ENCODE assay signal across 22 mouse cellular contexts in genomic region chr1:43137334-43137733, GRCm38 (mm10). TPM values are rescaled to one million over a fixed set of nuclear protein-coding genes. Genes with fewer than 3 reads are reported as not detected.
DNase-seq lines count a peak whose midpoint lies in the region; ATAC-seq and TF ChIP-seq lines count a peak whose summit lies in the region.
"Had no signal": no experiment of that assay in that cellular context is flagged by ENCODE, and none has a peak within 500 bp of the region (broad histone marks: within the 10 kb centered on the region; RNA-seq: fewer than 3 reads in every experiment).

No protein-coding gene starts in this region.

- H3K9me3 ChIP-seq in forebrain, embryonic 14.5 days (replicated peaks; ENCODE audit: control insufficient read depth, low read length): no peaks in the 10 kb centered on the region
- H3K9me3 ChIP-seq in forebrain, embryonic 12.5 days: no peaks in the 10 kb centered on the region
- no peaks in the 10 kb centered on the region for H3K9me3 ChIP-seq in lung, postnatal 0 days (ENCODE audit: low read length)
- no peaks in the 10 kb centered on the region for H3K9me3 ChIP-seq in liver, postnatal 0 days (ENCODE audit: low read length)
- H3K9me3 ChIP-seq: embryonic facial prominence, embryonic 10.5 days; heart, embryonic 13.5 days; limb, embryonic 12.5 days; liver, embryonic 13.5 days had no signal

- peak; percentile 68; the same call in 1 of the 2 replicates for ATAC-seq in forebrain, embryonic 14.5 days
- ATAC-seq in forebrain, embryonic 12.5 days (ENCODE audit: low FRiP score): no peak
- ATAC-seq in lung, postnatal 0 days: peak; percentile 3; the same call in 1 of the 2 replicates
- no peak for ATAC-seq in liver, postnatal 0 days
- ATAC-seq: hindbrain, postnatal 0 days had no signal

- no peak overlapping the region for H3K4me3 ChIP-seq in forebrain, embryonic 14.5 days (ENCODE audit: low read depth, low read length)
- no peak overlapping the region for H3K4me3 ChIP-seq in forebrain, embryonic 12.5 days (replicated peaks)
- no peak overlapping the region for H3K4me3 ChIP-seq in lung, postnatal 0 days (ENCODE audit: low read depth, low read length)
- H3K4me3 ChIP-seq in liver, postnatal 0 days (ENCODE audit: low read depth, low read length): no peak overlapping the region
- H3K4me3 ChIP-seq: embryonic facial prominence, embryonic 10.5 days; erythroblast, embryonic 14.5 days; gastrocnemius, adult 2 months; heart, embryonic 13.5 days; limb, embryonic 12.5 days; liver, embryonic 13.5 days had no signal

- H3K36me3 ChIP-seq in forebrain, embryonic 14.5 days (ENCODE audit: control insufficient read depth, insufficient read depth, low read length): no peaks in the 10 kb centered on the region
- no peaks in the 10 kb centered on the region for H3K36me3 ChIP-seq in forebrain, embryonic 12.5 days (replicated peaks)
- H3K36me3 ChIP-seq in lung, postnatal 0 days (ENCODE audit: insufficient read depth, low read length): no peaks in the 10 kb centered on the region
- H3K36me3 ChIP-seq in liver, postnatal 0 days (replicated peaks; ENCODE audit: insufficient read depth, low read length): no peaks in the 10 kb centered on the region
- H3K36me3 ChIP-seq: liver, embryonic 13.5 days had no signal

- no peaks in the 10 kb centered on the region for H3K4me1 ChIP-seq in forebrain, embryonic 14.5 days (ENCODE audit: control insufficient read depth, insufficient read depth, low read length)
- H3K4me1 ChIP-seq in forebrain, embryonic 12.5 days: no peaks in the 10 kb centered on the region
- H3K4me1 ChIP-seq in lung, postnatal 0 days (ENCODE audit: insufficient read depth, low read depth, low read length): no peaks in the 10 kb centered on the region
- H3K4me1 ChIP-seq in liver, postnatal 0 days (ENCODE audit: insufficient read depth): no peaks in the 10 kb centered on the region
- H3K4me1 ChIP-seq: embryonic facial prominence, embryonic 10.5 days; limb, embryonic 12.5 days; liver, embryonic 13.5 days had no signal

- WGBS in forebrain, embryonic 14.5 days: 75% methylated on average over 5 of the region's 5 CpGs
- WGBS in forebrain, embryonic 12.5 days: 87% methylated on average over 5 of the region's 5 CpGs
- WGBS in lung, postnatal 0 days: 70% methylated on average over 5 of the region's 5 CpGs
- WGBS in liver, postnatal 0 days (ENCODE audit: insufficient replicate concordance): 73% methylated on average over 5 of the region's 5 CpGs

- TF ChIP-seq CTCF in lung, postnatal 0 days (IDR thresholded peaks at IDR 0.05): no peak
- TF ChIP-seq CTCF in liver, postnatal 0 days (IDR thresholded peaks at IDR 0.05; ENCODE audit: low read depth): no peak

- DNase-seq in forebrain, embryonic 14.5 days (ENCODE audit: low spot score): peak; percentile 47
- no peak for DNase-seq in lung, postnatal 0 days (ENCODE audit: low spot score)
- DNase-seq in lung, postnatal 14 days: no peak
- DNase-seq in frontal cortex, postnatal 36 days (ENCODE audit: low spot score in 2 of 2): peak; percentile 59 to 80
- DNase-seq in left cerebral cortex, postnatal 25 days (ENCODE audit: low spot score in 2 of 2): peak; percentile 59 to 94
- DNase-seq in liver, postnatal 0 days: no peak
- DNase-seq in spleen, adult 12 weeks (ENCODE audit: low spot score): no peak
- DNase-seq: cerebellum, adult 11 months; gastrocnemius, adult 2 months; heart, postnatal 36 days; kidney, adult 2 months; kidney, postnatal 25 days; liver, embryonic 13.5 days; thymus, adult 2 months had no signal

- no peak overlapping the region for H3K27ac ChIP-seq in forebrain, embryonic 14.5 days (ENCODE audit: low read depth, low read length)
- H3K27ac ChIP-seq in forebrain, embryonic 12.5 days: no peak overlapping the region
- H3K27ac ChIP-seq in lung, postnatal 0 days (ENCODE audit: low read length): no peak overlapping the region
- H3K27ac ChIP-seq in liver, postnatal 0 days (ENCODE audit: low read depth): no peak overlapping the region
- H3K27ac ChIP-seq: embryonic facial prominence, embryonic 10.5 days; gastrocnemius, adult 2 months; heart, embryonic 13.5 days; hindbrain, postnatal 0 days; liver, embryonic 13.5 days had no signal

- no peak overlapping the region for H3K9ac ChIP-seq in forebrain, embryonic 14.5 days (ENCODE audit: low read length)
- no peak overlapping the region for H3K9ac ChIP-seq in forebrain, embryonic 12.5 days
- no peak overlapping the region for H3K9ac ChIP-seq in lung, postnatal 0 days (replicated peaks; ENCODE audit: low read depth)
- no peak overlapping the region for H3K9ac ChIP-seq in liver, postnatal 0 days (replicated peaks)
- H3K9ac ChIP-seq: heart, embryonic 13.5 days; limb, embryonic 12.5 days; liver, embryonic 13.5 days had no signal

- no peaks in the 10 kb centered on the region for H3K27me3 ChIP-seq in forebrain, embryonic 14.5 days (replicated peaks; ENCODE audit: control insufficient read depth, insufficient read depth, low read length)
- no peaks in the 10 kb centered on the region for H3K27me3 ChIP-seq in forebrain, embryonic 12.5 days
- H3K27me3 ChIP-seq in lung, postnatal 0 days (replicated peaks; ENCODE audit: insufficient read depth, low read length): no peaks in the 10 kb centered on the region
- H3K27me3 ChIP-seq in liver, postnatal 0 days (ENCODE audit: insufficient read depth, low read length): no peaks in the 10 kb centered on the region
- H3K27me3 ChIP-seq: heart, embryonic 13.5 days; limb, embryonic 12.5 days; liver, embryonic 13.5 days had no signal

- H3K4me2 ChIP-seq in forebrain, embryonic 14.5 days (ENCODE audit: low read length): no peak overlapping the region
- no peak overlapping the region for H3K4me2 ChIP-seq in forebrain, embryonic 12.5 days
- no peak overlapping the region for H3K4me2 ChIP-seq in lung, postnatal 0 days (replicated peaks; ENCODE audit: low read depth, low read length)
- H3K4me2 ChIP-seq in liver, postnatal 0 days (ENCODE audit: low read depth, low read length): no peak overlapping the region
- H3K4me2 ChIP-seq: heart, embryonic 13.5 days; limb, embryonic 12.5 days; liver, embryonic 13.5 days had no signal

- TF ChIP-seq EP300 in lung, postnatal 0 days (IDR thresholded peaks at IDR 0.05): no peak
- no peak for TF ChIP-seq EP300 in liver, postnatal 0 days (IDR thresholded peaks at IDR 0.05; ENCODE audit: low read depth)

- intact Hi-C loops in left cerebral cortex, postnatal 25 days (cut with DNase I): loop anchor here (1.0 to 10.0 kb wide), 3 partner anchors 41 to 327 kb away; no protein-coding TSS in a partner anchor

RNA-seq across cellular contexts. Expression of gene AI597479, which starts 38.8 kb away (rescaled TPM):
- polyA plus RNA-seq in forebrain, embryonic 14.5 days (2014; fragmentation: Nextera tagmentation; extraction: Ambion mirVana): 50.4 and 54.4 TPM in 2 replicates
- polyA plus RNA-seq in forebrain, embryonic 12.5 days (2016; fragmentation: Nextera tagmentation; extraction: Ambion mirVana): 42.9 and 48.5 TPM in 2 replicates
- 16.3 and 17.6 TPM in 2 replicates for polyA plus RNA-seq in lung, postnatal 0 days (2015; fragmentation: Nextera tagmentation; extraction: Ambion mirVana)
- total RNA-seq in left cerebral cortex, postnatal 25 days (2021): 10 to 100 TPM; 22.0 to 22.4 TPM
- polyA plus RNA-seq in liver, postnatal 0 days (2015; fragmentation: Nextera tagmentation; extraction: Ambion mirVana): 4.9 and 5.0 TPM in 2 replicates

RNA-seq across cellular contexts. Expression of gene Tgfbrap1, which starts 38.9 kb away (rescaled TPM):
- 12.9 and 16.3 TPM in 2 replicates for polyA plus RNA-seq in forebrain, embryonic 14.5 days (2014; fragmentation: Nextera tagmentation; extraction: Ambion mirVana)
- 15.5 and 17.1 TPM in 2 replicates for polyA plus RNA-seq in forebrain, embryonic 12.5 days (2016; fragmentation: Nextera tagmentation; extraction: Ambion mirVana)
- polyA plus RNA-seq in lung, postnatal 0 days (2015; fragmentation: Nextera tagmentation; extraction: Ambion mirVana): 7.7 and 8.4 TPM in 2 replicates
- total RNA-seq in left cerebral cortex, postnatal 25 days (2021): 10 to 100 TPM; 39.5 to 41.8 TPM
- 2.6 TPM in 2 replicates for polyA plus RNA-seq in liver, postnatal 0 days (2015; fragmentation: Nextera tagmentation; extraction: Ambion mirVana)

RNA-seq across cellular contexts. Expression of gene Fhl2, which starts 59.5 kb away (rescaled TPM):
- polyA plus RNA-seq in forebrain, embryonic 14.5 days (2014; fragmentation: Nextera tagmentation; extraction: Ambion mirVana): 11.9 and 16.3 TPM in 2 replicates
- polyA plus RNA-seq in forebrain, embryonic 12.5 days (2016; fragmentation: Nextera tagmentation; extraction: Ambion mirVana): 4.3 and 4.5 TPM in 2 replicates
- polyA plus RNA-seq in lung, postnatal 0 days (2015; fragmentation: Nextera tagmentation; extraction: Ambion mirVana): 21.0 and 22.3 TPM in 2 replicates
- 10 to 100 TPM; 53.9 to 54.4 TPM for total RNA-seq in left cerebral cortex, postnatal 25 days (2021)
- polyA plus RNA-seq in liver, postnatal 0 days (2015; fragmentation: Nextera tagmentation; extraction: Ambion mirVana): 2.0 and 2.4 TPM in 2 replicates
- total RNA-seq: megakaryocyte-erythroid progenitor cell, adult 5-6 weeks; MEL had no signal
- polyA plus RNA-seq: erythroblast, embryonic 14.5 days had no signal

Comparison
In these comparisons a context has a peak if more than half of its experiments do, and no peak if none do; other contexts are left out.
1. ATAC-seq: peak in forebrain, embryonic 14.5 days (single experiment) and lung, postnatal 0 days (single experiment); none in forebrain, embryonic 12.5 days (single experiment) and liver, postnatal 0 days (single experiment).
2. DNase-seq: peak in forebrain, embryonic 14.5 days (single experiment), frontal cortex, postnatal 36 days (2 of 2) and left cerebral cortex, postnatal 25 days (2 of 2); none in lung, postnatal 0 days (single experiment), lung, postnatal 14 days (single experiment), liver, postnatal 0 days (single experiment) and spleen, adult 12 weeks (single experiment).